Mouse (Mus musculus) regulatory T cell (primary cell): ENCODE results near the gene Gm39566.

ENCODE experiments used
- in situ Hi-C: fragments of 300-600 bp; cut with MboI, MseI; formaldehyde crosslinking; loops from one replicate; pipeline ENCODE4 v1.15.1; 2025; ENCODE audit warnings: high pct_unique_total_duplicates

Gm39566 gene

DNA sequence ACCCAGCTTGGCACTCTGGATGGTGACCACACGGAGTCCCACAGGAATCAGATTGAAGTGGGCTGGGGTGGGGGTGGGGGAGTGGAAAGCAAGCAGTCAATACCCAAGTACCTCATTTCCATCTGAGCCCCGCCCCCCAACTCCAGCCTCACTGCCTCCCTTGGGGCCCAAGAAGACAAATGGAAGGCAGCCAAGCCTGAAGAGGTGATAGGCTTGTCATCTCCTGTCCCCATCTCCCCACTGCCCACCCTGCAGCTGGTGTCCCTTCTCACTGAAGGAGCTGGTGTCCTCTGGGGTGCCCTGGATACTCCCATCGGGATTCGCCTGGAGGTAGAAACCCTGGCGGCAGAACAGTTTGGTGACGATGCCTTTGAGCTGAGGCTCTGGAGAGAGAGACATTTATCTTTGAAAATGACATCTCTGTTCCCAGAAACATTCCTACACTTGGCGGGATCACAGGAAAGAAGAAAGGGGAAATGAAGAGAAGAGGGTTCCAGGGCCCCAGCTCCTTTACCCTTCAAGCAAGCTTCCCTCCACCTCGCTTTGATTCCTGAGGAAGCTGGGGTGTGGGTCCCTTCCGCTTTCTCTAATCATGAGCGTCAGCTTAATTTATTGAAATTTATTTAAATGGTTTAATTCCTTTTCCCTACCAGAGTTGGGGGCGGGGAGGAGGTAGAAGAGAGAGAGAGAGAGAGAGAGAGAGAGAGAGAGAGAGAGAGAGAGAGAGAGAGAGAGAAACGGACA lies 15.5 kb downstream of the Gm39566 start:
- in situ Hi-C loops, result loop anchor here (5.0 to 25.0 kb wide), 2 partner anchors 32 to 1612 kb away; partner anchors contain the start of gene Zbtb4

DNA sequence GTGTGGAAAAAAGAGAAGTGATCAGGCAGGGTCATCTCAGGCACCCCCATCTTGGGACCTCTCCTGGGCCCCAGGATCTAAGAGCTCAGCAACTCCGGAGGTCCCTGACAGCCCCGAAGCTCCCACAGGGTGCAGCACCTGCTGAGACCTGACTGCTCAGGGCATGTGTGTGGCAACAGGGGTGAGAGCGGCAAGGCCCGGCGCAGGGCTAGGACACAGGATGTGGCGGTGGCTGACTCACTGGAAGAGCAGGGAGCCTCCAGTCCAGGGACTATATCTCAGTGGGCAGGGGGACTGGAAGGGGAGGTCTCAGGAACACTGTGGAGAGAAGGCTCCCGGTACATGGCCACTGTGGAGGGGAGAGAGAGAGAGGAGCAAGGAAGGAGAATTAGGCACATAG lies 17.2 kb downstream of the Gm39566 start:
- in situ Hi-C loops, result loop anchor here (25.0 kb wide), 1 partner anchor 1611 kb away; no protein-coding TSS in a partner anchor

DNA sequence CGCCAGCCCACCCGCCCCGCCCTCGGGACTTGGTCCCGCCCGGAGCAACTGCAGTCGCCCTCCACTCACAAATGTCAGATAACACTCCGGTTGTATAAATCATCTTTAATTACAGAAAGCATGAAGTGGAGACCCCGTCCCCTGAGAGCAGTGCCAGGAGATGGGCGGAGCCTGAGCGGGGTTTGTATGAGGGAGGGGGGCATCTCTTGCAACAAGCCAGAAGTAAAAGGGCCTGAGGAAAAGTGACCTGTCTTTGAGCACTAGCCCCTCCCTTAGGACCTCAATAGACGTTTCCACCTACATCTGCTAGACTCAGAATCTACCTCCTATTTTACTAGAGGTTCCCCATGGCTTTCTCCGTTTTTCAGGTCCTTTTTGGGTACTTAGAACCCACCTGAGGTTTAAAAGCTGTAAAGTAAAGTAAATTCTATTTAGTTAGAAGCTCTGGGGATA lies 19.1 kb downstream of the Gm39566 start:
- in situ Hi-C loops, result loop anchor here (25.0 kb wide), 1 partner anchor 1609 kb away; no protein-coding TSS in a partner anchor

DNA sequence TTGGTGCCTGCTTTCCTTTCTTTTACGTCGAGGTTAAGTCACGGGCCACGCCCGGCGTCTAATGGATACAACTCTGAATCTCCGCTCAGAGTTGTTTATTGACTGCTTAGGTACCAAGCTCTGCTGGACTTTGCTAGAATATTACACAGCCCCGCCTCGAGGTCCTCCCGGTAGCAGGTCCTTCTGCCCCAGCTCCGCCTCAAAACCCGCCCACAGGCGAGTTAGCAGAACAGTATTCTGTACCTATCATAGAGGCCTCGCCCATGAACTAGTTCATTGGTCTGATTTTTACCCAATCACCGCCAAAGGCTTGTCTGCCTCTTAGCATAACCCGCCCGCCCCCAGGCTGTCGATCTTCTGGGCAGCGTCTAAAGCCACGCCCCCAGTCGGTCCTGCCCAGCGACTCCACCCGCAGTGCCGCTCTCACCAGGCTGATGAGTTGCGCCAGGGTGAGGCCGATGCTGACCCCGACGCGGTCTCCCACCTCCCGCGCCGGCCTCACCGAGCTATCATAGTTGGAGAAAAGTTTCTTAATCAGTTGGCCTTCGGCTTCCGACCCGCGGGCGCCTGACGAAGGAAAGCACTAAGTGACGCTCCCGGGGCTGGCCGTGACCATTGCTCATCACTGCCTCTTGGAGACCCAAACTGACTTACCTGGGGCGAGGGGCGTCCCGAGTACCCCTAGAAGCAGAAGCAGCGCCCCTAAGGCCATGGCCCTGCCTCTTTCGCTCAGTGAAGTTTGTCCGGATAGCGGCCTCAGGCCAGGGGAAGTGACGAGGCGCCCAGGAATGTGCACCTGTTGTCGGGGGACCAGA lies 19.7 kb downstream of the Gm39566 start, which contains the start of gene Chrnb1:
Gene Chrnb1, minus strand, starts transcription at position 776 of the 815 bp plus-strand sequence.
- in situ Hi-C loops, result loop anchor here (25.0 kb wide), 1 partner anchor 1608 kb away; no protein-coding TSS in a partner anchor

DNA sequence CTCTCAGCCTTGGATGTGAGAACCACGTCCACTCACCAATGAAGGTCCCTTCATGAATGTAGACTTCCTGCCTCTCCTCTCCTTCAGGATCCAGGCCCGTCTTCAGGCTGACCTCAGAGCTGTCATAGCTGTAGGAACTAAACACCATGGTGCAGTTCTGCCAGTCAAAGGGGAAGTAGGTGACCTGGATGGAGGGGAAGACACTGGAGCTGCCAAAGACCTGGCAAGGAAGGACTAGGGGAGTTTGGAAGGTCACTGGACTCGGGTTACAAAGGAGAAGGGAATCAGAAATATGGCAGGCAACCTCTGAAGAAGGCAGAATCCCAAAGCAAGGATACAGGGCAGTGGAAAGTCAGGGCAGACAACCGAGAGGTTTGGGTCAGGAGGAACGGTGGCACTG lies 21.7 kb downstream of the Gm39566 start:
- in situ Hi-C loops, result loop anchor here (25.0 kb wide), 1 partner anchor 1606 kb away; no protein-coding TSS in a partner anchor

DNA sequence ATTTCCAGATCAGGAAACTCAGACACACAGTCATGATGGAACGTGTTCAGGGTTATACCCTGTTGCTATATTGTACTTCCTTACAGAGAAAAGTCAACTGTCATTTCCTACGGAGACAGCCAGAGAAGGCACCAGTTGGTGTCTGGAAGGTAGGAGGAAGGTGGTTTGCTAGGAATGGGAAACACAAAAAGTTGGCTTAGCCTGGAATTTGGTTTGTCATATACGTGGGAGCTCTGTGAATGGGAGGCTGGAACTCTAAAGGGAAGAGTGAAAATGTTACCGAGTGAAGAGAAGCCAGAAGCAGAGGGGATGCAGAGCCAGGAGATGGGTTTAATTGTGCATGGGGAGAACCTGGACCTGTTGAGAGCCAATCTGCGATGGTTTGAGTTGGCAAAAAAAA lies 23.7 kb downstream of the Gm39566 start:
- in situ Hi-C loops, result loop anchor here (25.0 kb wide), 1 partner anchor 1604 kb away; no protein-coding TSS in a partner anchor

DNA sequence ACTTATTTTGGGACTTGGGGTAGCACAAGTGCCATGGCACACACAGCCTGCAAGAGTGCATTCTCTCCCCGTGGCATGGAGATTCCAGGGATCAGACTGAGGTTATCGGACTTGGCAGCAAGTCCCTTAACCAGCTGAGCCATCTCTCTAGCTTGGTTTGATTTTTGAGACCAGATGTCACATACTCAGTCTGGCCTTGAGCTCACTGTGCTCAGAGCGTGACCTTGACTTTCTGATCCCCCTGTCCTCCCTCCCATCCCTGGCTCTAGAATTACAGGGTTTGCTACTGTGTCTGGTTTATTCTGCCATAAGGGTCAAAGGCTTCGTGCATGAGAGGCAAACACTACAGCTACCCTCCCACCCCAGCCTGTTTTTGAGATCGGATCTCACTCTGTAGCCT lies 25.7 kb downstream of the Gm39566 start:
- in situ Hi-C loops, result loop anchor here (25.0 kb wide), 1 partner anchor 1602 kb away; no protein-coding TSS in a partner anchor

DNA sequence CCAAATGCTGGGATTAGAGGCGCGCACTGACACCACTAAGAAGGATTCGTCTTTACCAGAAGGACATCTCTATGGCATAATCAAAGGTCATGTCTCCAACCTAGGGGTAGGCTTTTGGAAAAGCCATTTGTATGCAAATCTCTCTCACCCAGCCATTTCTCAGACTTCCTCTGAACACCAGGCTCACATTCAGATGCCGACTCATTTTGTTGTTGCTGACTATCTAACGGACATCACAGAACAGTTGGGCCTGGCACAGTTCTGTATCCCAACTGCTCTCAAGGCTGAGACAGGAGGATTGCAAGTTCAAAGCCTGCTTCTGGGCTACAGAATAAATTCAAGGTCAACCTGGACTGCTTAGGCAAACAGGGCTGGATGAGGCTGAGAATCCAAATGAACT lies 27.8 kb downstream of the Gm39566 start:
- in situ Hi-C loops, result loop anchor here (25.0 kb wide), 1 partner anchor 1600 kb away; no protein-coding TSS in a partner anchor

DNA sequence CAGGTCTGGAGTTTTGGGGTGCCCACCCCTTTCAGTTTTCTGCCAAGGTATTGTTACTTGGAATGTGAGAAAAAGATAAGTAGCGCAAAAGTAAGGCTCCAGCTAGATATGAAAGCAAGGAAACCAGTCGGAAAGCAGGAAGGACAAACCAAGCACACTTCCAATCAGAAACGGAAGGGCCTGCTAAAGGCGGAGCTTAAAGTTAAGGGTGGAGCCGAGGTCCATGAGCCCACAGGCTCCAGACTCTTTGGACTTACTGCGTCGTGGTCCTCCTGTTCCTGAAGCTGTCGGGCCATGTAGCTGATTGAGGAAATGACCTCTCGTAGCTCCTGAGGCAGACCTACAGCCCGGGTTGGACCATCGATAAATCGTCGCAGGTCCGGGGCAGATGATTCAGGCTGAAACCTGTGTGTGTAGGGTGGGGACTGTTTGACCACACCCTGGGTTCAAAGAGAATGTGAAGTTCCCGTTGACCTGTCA lies 30.3 kb downstream of the Gm39566 start:
- in situ Hi-C loops, result loop anchor here (25.0 kb wide), 1 partner anchor 1598 kb away; no protein-coding TSS in a partner anchor

DNA sequence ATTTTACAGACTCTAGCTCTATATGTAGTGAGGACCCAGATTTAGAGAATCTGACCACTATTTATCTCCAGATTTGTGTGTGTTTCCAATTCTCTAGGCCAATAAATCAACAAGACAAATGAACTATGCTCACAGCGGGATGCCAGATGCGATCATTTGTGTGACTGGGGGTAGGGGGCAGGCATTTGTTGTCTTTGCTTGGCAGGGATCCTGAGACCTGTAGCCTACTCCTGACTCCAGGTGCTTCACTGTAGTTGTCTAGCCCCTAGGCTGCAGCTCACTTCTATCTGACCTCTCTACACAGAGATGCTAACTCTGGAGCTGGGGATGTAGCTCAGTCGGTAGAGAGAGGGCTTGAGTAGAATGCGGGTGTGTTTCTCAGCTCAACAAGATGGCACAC lies 33.3 kb downstream of the Gm39566 start:
- in situ Hi-C loops, result loop anchor here (25.0 kb wide), 1 partner anchor 1595 kb away; no protein-coding TSS in a partner anchor

DNA sequence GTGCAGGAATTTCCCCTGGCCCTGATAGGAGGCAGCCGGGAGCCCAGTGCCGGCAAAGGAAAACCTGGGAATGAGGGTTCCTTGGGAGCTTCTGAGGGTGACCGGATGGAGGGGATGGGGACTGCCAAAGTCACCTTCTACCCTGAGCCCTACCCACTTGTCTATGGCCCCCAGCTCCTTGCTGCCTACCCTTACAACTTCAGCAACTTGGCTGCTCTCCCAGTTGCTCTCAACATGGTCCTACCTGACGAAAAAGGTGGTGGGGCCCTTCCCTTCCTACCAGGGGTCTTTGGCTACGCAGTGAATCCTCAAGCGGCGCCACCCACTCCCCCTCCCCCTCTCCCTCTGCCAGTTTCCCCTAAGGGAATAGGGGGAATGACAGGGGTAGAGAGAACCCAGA lies 36.1 kb downstream of the Gm39566 start:
- in situ Hi-C loops, result loop anchor here (25.0 kb wide), 1 partner anchor 1592 kb away; no protein-coding TSS in a partner anchor

DNA sequence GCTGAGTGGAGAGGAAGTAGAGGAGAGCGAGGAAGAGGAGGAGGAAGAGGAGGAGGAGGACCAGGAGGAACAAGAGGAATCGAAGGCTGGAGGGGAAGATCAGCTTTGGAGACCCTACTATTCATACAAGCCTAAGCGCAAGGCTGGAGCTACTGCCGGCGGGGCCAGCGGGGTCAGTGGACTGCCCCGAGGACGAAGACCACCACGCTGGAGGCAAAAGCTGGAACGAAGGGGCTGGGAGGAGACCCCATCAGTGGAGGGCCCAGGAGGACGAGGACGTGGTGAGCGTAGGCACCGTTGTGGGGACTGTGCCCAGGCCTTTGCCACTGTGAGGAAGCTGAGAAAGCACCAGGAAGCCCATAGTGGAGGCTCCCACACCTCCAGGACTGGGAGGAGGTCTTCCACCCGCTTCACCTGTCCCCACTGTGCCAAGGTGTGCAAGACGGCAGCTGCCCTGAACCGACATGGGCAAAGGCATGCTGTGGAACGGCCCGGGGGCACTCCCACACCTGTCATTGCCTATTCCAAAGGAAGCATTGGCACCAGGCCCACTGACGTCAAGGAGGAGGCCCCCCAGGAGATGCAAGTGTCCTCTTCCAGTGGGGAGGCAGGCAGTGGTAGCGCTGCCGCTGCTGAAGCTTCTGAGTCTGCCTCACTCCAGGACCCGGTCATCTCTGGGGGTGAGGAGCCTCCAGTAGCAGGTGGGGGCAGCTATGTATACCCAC lies 36.7 kb downstream of the Gm39566 start:
- in situ Hi-C loops, result loop anchor here (25.0 kb wide), 1 partner anchor 1591 kb away; no protein-coding TSS in a partner anchor

DNA sequence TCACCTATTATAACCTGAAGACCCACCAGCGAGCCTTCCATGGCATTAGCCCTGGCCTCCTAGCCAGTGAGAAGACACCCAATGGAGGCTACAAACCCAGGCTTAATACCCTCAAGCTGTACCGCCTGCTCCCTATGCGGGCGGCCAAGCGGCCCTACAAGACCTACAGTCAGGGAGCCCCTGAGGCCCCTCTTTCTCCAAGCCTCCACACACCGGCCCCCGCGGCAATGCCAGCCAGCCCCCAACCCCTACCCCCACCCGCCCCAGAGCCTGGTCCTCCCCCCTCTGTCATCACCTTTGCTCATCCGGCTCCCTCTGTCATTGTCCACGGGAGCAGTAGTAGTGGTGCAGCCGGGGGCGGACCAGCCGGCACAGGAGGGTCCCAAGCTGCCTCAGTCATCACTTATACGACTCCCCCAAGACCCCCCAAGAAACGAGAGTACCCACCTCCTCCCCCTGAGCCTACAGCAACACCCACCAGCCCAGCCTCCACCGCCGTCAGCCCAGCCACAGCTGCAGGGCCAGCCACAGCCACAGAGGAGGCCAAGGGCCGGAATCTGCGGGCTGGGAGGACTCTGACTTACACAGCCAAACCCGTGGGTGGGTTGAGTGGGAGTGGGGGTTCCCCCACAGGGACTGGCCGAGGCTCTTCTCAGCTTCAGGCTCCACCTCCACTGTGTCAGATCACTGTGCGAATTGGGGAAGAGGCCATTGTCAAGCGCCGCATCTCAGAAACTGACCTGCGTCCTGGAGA lies 37.4 kb downstream of the Gm39566 start:
- in situ Hi-C loops, result loop anchor here (25.0 kb wide), 1 partner anchor 1590 kb away; no protein-coding TSS in a partner anchor

DNA sequence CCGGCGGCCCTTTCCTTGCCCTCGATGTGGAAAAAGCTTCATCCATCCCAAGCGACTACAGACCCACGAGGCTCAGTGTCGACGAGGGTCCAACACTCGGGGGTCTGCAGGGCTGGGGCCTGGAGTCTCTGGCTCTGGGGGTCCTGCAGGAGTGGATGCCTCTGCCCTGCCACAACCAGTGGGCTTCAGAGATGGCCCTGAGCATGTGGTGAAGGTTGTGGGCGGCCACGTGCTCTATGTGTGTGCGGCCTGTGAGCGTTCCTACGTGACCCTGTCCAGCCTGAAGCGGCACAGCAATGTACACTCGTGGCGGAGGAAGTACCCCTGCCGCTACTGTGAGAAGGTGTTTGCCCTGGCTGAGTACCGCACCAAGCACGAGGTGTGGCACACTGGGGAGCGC lies 38.6 kb downstream of the Gm39566 start:
- in situ Hi-C loops, result loop anchor here (25.0 kb wide), 1 partner anchor 1589 kb away; no protein-coding TSS in a partner anchor

DNA sequence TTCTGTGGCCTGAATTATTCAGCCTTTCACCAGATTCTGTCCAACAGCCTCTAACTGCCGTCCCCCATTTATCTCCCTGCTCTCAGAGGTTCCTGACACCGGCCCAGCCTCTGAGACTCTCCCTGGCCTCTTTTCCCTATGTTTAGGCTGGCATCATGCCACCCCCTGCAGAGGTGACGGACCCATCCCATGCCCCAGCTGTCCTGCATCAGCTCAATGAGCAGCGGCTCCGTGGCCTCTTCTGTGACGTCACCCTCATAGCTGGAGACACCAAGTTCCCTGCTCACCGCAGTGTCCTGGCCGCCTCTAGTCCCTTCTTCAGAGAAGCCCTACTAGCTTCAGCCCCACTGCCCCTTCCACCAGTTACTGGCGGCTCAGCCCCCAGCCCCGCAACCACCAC lies 39.4 kb downstream of the Gm39566 start:
- in situ Hi-C loops, result loop anchor here (25.0 kb wide), 1 partner anchor 1588 kb away; no protein-coding TSS in a partner anchor

DNA sequence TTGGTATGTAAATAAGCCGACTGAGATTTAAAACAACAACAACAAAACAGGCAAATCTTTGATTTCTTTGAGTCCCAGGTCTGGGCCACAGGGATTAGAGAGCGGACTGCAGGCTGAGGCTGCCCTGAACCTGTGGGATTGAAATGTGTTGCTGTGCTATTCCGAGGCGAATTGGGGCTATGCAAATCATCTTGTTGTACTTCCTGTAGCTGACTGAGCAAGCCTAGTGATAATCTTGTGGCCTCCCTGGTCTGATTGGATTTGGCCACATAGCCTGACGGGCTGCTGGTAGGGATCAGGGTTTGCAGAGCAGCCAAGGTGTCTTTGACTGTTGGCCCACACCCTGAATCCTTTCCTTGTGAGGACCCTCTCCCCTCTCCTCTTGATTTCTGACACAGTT lies 40.1 kb downstream of the Gm39566 start:
- in situ Hi-C loops, result loop anchor here (25.0 kb wide), 1 partner anchor 1588 kb away; no protein-coding TSS in a partner anchor

DNA sequence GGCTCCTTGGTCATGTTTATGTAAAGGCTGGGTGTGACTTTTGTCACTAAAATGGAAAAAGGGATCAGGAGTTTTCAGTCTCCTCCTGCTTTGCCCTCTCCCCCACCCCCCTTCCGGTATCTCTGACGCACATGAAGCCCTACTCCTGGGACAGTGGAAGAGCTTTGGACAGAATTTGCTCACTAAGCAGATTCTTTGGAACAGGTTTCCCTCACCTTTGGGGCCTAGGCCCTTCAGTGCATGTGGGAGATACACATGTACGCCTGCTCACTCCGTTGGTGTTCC lies 47.5 kb downstream of the Gm39566 start:
- in situ Hi-C loops, result loop anchor here (5.0 kb wide), 1 partner anchor 35 kb away; the partner anchor contains the start of gene Fgf11

DNA sequence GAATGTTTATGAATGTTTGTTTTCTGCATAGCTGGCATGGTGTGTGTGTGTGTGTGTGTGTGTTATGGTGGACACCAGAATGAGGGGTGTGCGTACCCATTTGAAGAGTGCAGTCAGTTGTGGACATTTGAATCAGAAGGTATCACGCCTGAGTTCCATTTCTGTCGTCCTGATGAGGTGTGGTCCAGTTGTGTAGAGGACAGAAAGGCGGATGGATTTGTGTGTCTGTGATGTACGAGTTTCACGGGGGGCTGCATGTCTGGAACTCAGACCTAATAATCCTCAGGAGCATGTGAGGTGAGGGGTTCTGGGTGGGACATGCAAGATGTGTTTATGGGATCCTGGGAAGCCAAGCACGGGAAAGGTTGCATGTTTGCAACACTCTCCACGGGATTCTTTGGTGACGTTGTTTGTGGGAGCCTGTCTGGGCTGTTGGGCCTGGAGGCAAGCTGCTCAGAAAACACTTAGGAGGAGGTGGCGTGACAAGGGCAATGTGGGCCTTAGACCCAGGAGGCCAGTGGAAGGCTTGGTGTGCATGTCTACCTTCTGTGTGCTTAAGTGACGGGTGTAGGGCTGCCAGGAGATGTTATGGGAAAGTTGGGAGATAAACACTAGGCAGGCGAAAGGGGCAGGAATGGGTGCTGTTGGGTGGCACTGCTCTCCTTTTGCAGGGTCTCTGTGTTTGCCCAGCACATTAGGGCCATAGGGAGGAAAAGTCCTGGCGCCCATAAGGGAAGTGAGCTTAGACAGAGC lies 48.0 kb downstream of the Gm39566 start:
- in situ Hi-C loops, result loop anchor here (5.0 kb wide), 1 partner anchor 35 kb away; the partner anchor contains the start of gene Fgf11

DNA sequence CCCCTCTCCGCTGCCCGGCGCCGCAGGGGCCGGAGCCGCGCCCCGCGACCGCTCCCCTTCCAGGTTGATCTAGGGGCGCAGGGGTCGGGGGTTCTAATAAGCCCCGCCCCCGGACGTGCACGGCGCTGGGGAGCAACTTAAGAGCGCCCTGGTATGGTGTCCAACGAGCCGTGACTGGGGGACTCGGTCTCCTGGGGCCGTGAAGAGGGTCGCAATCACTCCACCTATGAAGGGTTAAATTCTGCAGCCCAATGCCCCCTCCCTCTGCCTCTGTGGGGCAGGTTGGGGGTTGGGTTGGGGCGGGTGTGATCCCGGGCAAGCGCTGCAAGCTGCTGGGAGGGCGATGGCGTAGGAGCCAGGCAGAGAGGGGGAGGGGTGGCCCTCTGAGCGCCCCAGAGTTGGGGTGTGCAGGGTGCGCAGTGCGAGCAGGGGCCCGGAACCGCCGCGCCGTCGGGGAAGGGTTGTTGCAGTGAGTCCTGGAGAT lies 48.9 kb downstream of the Gm39566 start:
- in situ Hi-C loops, result loop anchor here (5.0 kb wide), 1 partner anchor 36 kb away; the partner anchor contains the start of gene Fgf11
